Comparison of ENCODE assay signal across 1 mouse cellular context in the genomic region with DNA sequence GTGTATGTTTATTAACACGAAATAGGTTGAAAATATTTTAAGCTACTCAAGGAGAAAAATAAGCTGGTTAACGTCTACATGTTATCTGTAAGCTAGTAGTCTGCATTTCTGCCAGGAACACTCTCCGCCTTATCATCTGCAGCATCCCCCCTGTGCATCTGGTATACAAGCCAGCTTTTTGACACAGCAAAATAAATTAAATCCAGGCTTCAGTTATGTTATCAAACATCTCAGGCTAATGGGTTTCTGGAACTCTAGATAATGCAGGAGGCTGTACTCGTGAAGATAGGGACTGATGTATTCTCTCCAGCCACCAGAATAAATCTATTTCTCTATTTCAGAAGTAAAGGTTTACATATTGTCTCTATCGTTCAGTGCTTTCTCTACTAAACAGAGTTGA.
TF ChIP-seq lines count a peak whose summit lies in the region.

No protein-coding gene starts in this region.

TF ChIP-seq in MEL, 35 proteins besides CTCF, POLR2A, EP300 and RAD21 (continued from another document):
- TF ChIP-seq MEF2A (IDR thresholded peaks at IDR 0.05; ENCODE audit: extremely low read depth, insufficient replicate concordance, low read depth, low read length, poor library complexity, severe bottlenecking) = 0 out of 2 replicates have a peak, but pooled peaks have one; percentile 52
- TF ChIP-seq MAFK (IDR thresholded peaks at IDR 0.05; ENCODE audit: borderline replicate concordance, low read depth, low read length) = peak; percentile 38; the same call in 1 of the 2 replicates
- peak; percentile 98 for TF ChIP-seq TCF12 (IDR thresholded peaks at IDR 0.05; ENCODE audit: low read depth, low read length)
- peak; percentile 57 for TF ChIP-seq SIN3A (IDR thresholded peaks at IDR 0.05; ENCODE audit: low read length)
- TF ChIP-seq HCFC1 (IDR thresholded peaks at IDR 0.05; ENCODE audit: low read depth, low read length) = no peak
- peak; percentile 83 for TF ChIP-seq GATA1 (IDR thresholded peaks at IDR 0.05; ENCODE audit: low read depth, low read length)
- no peak; the same call in 1 of the 2 replicates for TF ChIP-seq MXI1 (IDR thresholded peaks at IDR 0.05; ENCODE audit: low read depth, low read length)
- peak; percentile 71; the same call in 1 of the 2 replicates for TF ChIP-seq GABPA (IDR thresholded peaks at IDR 0.05; ENCODE audit: low read depth, low read length)
